Mouse (Mus musculus): ENCODE data around the gene Macf1. TPM values are rescaled to one million over a fixed set of nuclear protein-coding genes. Genes with fewer than 3 reads are reported as not detected.

Gene Macf1
- total RNA-seq, 2 experiments from 2014 or later = 230 to 254 TPM

Small RNA genes within 50 kb of the gene (microRNA-seq; reads per million reads assigned to microRNA genes)
- not detected for gene Mir6398

Other genes starting within 250 kb of the Macf1 start
- 100 to 1,000 TPM; 460 to 471 TPM for gene Ndufs5, start 33.8 kb upstream of the Macf1 start, total RNA-seq (2021)
- 10 to 100 TPM; 23.2 to 25.4 TPM for gene Akirin1, start 66.0 kb upstream of the Macf1 start, total RNA-seq (2021)
- not detected for gene Rhbdl2, start 103.5 kb upstream of the Macf1 start, total RNA-seq (2021)
- not detected for gene 4933427I04Rik, start 175.3 kb upstream of the Macf1 start, total RNA-seq (2021)
- 10 to 100 TPM; 20.9 to 25.0 TPM for gene Mycbp, start 220.5 kb upstream of the Macf1 start, total RNA-seq (2021)
- gene Rragc, start 233.1 kb upstream of the Macf1 start, total RNA-seq (2021) = 10 to 100 TPM; 35.8 to 39.9 TPM
- gene 4930535I16Rik, start 233.7 kb upstream of the Macf1 start, total RNA-seq (2021) = not detected